Mouse (Mus musculus) bone marrow macrophage, adult 2 months (primary cell): ENCODE measurements around the gene Card14.

Source experiments
- CTCF ChIP-seq: IDR thresholded peaks from 2 replicates; pipeline ENCODE4 v1.5.1; 2012; ENCODE audit warnings: low read depth, mild to moderate bottlenecking, low read length, moderate library complexity
- POLR2A ChIP-seq: IDR thresholded peaks from 2 replicates; pipeline ENCODE4 v1.6.1; 2012; ENCODE audit warnings: mild to moderate bottlenecking, low read depth, low read length, borderline replicate concordance

DNA sequence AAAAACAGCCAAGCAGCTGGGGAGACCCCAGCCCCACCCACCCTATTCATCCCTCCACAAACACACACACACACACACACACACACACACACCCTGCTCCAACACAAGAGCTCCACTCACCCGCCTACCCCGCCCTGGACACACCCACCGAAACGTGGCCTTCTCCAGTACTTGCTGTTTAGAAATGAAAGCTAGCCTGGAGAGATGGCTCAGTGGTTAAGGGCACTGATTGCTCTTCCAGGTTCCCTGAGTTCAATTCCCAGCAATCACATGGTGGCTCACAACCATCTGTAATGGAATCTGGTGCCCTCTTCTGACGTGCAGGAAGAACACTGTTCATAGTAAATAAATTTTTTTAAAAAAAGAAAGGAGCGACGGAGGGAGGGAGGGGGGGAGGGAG lies 41.8 kb upstream of the Card14 start:
- no peak for TF ChIP-seq CTCF
- TF ChIP-seq POLR2A, result no peak
